Mouse (Mus musculus) layer of hippocampus, postnatal 14 days (tissue): ENCODE data around the gene Opa1. TPM values are rescaled to one million over a fixed set of nuclear protein-coding genes. Genes with fewer than 3 reads are reported as not detected.

ENCODE experiments used
- DNase-seq, 2 experiments: peaks; one replicate each; pipeline ENCODE4 v3.0.0; 2021 to 2022; ENCODE audit warnings: low spot score in 2 of 2, mixed read lengths in 1 of 2
- long read RNA-seq, 2 experiments: library from polyadenylated mRNA; stranded (forward); transcript quantifications; one replicate each; pipeline ENCODE4 v2.0.0; 2021
- total RNA-seq, 2 experiments: library from RNA; stranded (reverse); gene quantifications; 2 replicates each; pipeline ENCODE4 v1.2.3; 2021

The Opa1 gene
- total RNA-seq: 100 to 1,000 TPM; 105 to 109 TPM
- long read RNA-seq, experiment 1, full-length matches to known transcripts: 60 of 96 reads
- long read RNA-seq, experiment 1, partial matches to known transcripts: 6 of 96 reads
- long read RNA-seq, experiment 1, other reads (novel, unspliced or antisense): 30 of 96 reads
- long read RNA-seq, experiment 2, full-length matches to known transcripts: 67 of 99 reads
- long read RNA-seq, experiment 2, partial matches to known transcripts: 3 of 99 reads
- long read RNA-seq, experiment 2, other reads (novel, unspliced or antisense): 29 of 99 reads

DNA sequence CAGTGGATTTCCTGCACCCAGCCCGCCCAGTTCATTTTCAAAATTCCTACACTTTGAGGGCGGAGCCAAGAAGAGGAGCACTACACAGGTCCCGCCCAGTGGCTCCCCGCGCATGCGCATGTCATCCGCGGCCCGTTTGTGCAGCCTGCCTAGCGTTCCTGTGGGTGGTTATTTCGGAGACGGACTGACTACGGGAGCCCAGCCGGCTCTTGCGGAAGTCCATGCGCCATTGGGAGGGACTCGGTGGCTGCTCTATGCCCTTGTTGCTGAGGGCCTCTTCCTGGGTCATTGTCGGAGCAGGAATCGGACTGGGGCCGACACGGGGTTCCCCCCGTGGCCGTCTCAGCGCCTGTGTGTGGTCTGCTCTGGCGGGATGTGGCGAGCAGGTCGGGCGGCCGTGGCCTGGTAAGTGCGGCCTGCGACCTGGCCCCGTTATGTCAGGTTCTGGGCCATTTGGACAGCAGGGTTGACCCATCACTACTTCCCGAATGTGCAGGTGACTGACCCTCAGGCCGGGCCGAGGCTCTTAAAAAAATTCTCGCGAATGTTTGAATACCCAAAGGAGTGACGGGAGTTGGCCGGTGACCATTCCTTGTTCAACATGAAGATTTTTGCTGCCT lies at the start of gene Opa1:
Gene Opa1, plus strand, starts transcription at position 168 of the 620 bp plus-strand sequence.
- peak; percentile 98 to 100 for DNase-seq

DNA sequence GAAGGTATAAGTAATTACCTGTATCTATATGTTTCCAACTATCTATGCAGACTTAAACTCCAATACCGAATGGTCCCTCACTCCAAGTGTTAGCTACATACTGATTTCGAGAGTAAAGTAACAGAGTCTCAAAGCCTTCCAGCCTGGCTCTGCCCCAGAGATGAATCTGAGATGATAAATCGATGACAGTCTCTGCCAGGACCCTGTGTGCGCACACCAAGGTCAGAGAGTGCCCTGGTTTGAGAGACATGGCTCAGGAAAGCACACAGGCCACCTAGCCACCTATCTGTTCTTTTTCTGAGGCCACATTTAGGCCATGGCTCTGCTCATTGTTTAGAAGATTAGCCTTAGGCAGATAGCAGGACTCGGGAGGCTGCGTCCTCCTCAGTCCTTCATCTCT lies 45.5 kb upstream of the Opa1 start:
- DNase-seq: no peak

DNA sequence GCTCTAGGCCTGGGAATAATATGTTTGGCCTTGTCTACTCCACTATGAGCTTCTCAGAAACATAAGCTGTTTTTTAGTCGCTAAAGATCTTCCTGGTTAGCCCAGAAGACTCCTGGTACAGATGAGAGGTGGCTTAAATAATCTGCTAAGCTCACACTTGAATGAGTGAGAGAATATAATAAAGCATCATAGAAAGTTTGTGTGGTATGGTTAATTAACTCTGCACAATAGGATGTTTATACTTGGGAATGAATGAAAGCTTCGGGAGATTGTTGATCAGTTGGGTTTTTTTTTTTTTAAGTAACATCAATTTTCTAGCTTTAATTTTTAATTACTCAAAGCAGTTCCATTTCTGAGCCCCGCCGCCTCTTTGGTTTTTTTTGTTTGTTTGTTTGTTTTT lies 43.3 kb upstream of the Opa1 start:
- DNase-seq: no peak

DNA sequence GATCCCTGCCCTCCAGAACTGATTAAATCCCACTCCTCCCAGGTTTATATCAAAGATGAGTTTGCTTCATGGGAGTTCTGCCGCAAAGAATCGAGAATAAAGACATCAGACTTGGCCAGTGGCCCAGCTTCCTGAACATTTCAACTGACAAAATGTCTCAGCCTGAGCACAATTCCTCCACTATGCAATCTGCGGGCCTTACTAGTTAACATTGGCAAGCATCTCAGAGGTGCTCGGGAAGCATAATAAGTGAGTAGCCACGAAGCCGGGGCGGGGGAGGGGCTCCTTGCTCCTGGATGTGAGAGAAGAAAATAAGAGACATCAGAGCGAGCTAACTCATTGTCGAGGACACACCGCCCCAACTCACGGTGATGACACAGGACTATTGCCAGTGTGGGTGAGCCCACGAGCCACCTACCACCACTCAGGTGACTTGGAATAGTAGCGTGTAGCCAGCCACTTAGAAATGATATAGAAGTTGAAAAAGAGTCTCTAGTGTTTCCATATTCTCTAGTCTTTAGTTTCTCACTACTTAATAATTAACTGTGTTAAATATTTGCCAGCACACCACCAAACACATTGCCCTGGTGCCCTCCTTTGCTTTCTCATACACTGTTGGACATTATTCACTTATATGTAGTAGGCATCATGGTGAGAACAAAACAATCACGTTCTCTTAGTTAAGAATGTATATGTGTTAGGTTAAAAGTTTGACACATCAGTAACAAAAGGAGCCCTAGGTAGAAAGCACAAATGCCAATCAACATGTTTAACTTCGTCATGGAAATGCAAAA lies 42.5 kb upstream of the Opa1 start:
- peak; percentile 35 to 59 for DNase-seq

DNA sequence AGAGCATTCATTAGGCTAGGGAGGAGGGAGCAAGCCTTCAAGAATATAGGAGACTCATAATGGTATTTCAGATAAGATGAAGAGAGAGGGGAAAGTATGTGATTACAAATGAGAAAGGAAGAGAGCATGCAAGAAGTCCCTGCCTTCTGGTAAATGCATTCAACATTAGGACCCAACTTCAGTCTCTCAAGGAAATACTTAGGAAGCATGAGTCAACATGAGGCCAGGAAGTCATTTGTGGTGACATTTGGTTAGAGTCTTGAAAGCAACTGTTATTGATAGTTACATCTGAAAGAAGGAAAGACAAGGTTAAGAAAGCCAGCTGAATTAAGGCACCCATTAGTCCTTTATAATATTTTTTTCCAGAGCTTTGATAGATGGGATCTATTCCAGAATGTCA lies 39.2 kb upstream of the Opa1 start:
- no peak for DNase-seq

DNA sequence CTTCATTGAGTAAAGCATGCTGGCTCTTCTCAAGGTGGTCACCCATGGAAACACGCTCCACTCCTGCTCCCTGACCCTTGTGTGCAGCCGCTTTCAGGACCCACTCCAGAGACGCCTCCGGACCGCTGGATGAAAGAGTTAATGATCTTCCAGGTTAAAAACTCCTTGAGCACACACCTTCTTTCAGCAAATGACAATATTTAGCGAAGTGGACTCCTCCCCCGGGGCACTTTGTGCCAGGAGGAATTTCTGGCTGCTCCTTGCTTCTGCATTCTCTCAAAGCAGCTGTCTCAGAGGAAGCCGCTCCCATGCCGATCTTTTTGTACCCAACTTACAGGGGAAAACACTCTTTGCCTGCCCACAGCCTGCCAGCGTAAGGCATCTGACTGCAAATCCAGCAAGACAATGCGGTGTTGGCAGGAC lies 37.9 kb upstream of the Opa1 start:
- DNase-seq: peak; percentile 28 to 58

DNA sequence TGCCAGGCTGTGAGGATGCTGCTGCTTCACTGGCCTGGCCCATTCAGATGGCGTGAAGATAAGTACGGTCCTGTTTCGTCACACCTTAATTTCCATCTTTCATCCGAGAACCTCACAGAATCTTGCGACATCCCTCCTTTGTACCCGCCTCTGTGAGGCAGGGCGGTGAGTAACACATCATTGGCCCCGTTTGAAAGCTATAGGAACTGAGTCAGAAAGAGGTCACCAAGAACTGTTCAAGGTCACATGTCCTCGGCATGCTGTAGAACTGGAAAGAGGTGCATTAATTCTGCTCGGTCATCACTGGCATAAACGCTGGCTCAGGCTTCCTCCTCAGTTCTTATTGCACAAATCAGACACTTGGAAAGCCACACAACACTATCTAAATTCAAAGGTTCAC lies 34.3 kb upstream of the Opa1 start, which contains the start of gene Atp13a4:
Gene Atp13a4, minus strand, starts transcription at position 36 of the 400 bp plus-strand sequence.
- DNase-seq: no peak

DNA sequence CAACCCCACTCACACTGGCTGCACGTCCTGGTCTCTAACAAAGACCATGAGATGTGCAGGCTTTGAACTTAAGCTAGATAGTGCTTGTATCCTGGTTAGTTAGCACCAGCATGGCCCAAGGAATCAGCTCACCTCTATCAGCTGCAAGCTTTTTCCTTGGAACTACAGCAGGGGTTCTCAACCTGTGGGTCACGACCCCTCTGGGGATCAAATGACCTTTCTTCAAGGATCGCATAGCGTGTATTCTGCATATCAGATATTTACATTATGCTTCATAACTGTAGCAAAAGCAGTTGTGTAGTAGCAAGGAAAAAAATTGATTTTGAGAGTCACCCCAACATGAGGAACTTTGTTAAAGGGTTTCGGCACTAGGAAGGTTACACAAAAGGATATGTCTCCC lies 19.5 kb upstream of the Opa1 start:
- no peak for DNase-seq

DNA sequence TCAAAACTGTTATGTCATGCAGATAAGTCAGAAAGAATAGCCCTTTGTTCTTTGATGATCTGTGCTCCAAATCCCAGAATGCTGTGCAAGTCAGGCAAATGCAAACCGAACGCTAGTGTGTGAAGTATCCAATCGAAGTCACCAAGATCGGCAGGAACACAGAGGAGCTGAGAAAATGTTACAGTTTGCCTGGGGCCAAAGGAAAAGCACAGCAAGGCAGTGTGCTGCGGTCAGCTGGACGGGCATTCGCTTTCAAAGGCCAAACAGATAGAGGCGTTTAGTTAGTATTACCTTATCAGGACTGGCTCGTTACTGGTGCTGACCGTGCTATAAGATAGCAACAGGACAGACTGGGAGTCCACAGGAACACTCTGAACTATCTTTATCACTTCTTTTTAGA lies 18.7 kb upstream of the Opa1 start:
- peak; percentile 9 to 22 for DNase-seq

DNA sequence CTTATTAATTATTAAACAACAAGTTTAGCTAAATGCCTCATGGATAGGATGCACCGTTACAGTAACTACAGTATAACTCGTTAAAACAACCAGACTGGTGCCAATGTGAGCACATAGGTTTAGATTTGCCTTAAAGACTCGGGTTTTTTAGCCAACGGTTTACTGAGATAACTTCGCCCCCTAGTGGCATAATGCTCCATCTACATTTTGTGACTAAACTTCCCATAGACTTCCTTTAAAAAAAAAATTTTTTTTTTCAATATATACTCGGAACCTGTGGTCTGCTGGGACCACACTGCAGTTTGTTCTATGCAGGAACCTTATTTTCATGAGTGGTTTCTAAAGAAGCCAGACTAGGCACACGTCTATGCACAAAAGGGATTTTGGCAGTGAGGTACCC lies 18.3 kb upstream of the Opa1 start:
- DNase-seq: peak; percentile 41 to 76

DNA sequence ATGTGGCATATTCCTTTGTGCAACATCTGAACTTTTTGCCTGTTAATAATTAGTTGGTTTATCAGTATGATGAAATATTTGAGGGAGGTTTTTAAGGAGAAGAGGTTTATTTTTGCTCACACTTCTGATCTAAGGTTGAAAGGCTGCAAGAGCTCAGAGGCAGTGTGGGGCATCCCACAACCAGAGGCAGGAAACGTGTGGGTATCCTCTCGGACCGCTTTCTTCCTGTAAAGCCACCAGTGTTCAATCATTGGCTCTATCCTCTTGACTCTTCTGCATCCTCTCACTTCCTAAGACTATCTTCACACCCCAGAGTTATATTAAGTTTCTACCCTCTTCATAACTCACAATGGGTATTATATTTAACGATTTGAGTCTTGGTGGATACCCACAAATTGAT lies 5.1 kb upstream of the Opa1 start:
- DNase-seq: no peak

DNA sequence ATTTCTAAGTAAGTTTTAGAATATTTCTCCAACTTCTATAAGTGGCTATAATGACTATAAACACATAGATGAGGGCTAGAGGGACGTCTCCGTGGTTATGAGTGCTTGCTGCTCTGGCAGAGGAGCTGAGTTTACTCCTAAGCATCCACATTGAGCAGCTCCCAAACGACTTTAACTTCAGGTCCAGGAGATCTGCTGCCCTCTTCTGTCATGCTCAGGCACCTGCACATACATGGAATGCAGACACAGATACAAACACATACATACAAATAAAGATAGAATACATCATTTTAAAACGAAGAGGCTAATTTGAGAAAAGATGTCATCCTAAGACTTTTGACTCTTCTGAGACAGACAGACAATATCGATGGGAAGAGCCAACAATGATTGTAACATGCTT lies 3.5 kb upstream of the Opa1 start:
- peak in 1 of 2 experiments; percentile 38 for DNase-seq

DNA sequence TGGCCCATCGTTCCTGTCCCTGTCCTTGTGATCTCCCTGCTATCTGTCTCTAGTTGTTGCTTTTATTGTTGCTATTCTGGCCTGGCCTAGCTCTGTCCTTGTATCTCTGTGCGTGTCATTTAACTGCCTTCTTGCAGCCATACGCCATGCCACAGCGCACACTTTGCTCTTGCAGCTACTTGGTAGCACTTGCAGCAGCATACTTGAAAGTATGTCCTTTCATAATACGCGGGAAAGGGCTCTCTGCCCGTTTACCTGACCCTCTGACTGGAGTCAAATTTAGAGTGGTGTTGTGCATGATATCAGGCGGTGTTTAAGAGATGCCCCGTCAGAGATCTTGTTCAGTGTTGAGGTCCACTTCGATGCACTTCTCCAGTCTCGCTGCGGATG lies 648 bp downstream of the Opa1 start:
- DNase-seq: no peak

DNA sequence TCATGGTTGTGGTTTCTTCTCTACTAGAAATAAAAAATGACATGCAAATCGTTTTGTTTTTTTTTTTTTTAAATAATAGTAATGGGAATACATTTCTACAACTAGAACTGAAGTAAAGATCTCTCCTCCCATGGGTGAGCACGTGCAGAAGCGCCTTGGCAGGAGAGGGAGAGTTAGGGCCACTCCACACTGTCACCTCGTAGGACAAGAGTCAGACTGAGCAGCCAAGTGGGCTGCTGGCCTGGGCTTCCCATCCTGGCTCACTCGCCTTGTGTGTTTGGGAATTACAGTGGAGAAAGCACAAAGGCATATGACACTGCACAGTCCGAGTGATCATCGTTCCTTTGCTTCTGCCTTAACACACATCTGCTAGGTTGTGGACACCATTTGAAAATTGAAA lies 13.0 kb downstream of the Opa1 start:
- DNase-seq: no peak

DNA sequence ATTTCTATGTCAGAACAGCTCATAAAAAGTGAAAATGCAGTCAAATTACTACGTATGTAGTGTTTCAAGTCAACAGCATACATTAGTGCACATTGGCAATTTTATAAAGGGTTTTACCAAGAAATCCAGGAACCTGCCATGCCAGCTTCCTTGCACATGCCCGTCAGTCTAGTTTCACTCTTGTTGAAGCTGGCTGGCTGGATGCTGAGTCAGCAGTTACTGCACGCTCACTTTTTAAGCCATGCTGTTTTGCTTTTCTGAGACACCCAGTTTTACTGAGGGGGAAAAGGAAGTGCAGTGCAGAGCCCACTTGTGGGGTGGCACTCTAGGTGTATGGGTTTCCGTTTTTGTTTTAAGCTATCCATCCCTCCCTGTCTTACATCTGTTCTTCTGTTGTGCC lies 18.0 kb downstream of the Opa1 start:
- DNase-seq: no peak

DNA sequence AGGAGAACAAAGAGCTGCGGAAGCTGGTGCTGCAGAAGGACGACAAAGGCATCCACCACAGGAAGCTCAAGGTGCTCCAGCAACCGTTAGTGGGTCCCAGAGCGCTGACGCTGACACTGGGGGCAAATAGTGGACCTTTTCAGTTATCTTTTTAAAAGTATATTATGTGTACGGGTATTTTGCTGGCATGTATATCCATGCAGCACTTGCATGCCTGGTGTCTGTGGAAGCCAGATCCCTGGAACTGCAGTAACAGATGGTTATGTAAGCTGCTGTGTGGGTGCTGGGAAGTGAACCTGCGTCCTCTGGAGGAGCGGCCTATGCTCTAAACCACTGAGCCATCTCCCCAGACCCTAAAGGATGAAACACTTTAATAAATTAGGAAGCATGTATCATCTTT lies 26.4 kb downstream of the Opa1 start:
- DNase-seq: peak; percentile 14 to 26

DNA sequence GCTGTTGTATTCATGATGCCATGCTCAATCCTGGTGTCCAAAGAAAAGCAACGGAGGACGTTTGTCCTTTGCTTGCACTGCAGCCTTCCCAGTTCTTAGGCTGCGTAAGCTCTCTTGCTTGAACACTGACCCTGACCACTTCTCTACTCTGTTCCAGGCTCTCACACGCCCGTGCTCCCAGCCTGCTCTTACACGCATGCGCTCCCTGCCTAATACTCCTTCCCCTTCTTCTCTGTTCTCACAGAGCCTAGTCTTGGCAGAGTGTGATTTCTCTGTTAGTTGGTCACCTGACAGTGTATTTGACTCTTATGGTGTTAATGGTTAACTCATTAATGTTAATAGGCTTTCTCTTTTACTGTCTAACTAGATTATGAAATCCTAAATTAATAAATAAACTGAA lies 28.0 kb downstream of the Opa1 start:
- DNase-seq: no peak

DNA sequence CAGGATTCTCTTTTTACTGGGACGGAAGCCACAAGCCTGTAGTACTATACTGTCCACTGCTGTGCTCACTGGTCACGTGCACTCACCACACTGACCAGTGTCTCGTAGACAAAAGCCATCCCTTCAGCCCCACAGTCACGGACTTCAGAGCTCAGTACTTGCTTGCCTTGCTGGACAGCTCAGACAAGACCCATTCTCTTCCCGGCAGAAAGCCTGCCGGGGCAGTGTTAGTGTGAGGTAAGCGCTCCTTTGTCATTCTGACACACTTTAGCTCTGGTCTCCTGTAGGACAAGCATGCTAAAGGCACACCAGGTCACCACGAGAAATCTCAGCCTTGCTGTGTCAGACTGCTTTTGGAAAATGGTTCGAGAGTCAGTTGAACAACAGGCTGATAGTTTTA lies 35.6 kb downstream of the Opa1 start:
- no peak for DNase-seq

DNA sequence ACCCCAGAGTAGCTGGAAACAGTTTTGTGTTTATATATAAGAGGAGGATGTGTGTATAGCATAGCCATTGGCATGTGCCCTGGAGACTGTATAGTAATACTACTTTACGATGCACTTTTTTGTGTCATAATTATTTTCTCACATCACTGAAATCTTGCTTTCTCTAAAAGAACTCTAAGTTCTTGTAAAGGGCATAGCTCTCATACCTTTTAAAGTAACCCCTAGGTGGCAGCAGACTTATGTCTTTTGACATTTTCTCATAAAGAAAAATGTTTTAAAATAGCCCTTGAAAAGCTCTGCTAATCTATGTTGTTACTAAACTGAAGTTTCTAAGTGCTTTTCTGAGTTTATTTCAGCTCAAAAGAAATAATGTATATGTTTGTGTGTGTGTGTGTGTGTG lies 49.9 kb downstream of the Opa1 start:
- peak in 1 of 2 experiments; percentile 57 for DNase-seq

DNA sequence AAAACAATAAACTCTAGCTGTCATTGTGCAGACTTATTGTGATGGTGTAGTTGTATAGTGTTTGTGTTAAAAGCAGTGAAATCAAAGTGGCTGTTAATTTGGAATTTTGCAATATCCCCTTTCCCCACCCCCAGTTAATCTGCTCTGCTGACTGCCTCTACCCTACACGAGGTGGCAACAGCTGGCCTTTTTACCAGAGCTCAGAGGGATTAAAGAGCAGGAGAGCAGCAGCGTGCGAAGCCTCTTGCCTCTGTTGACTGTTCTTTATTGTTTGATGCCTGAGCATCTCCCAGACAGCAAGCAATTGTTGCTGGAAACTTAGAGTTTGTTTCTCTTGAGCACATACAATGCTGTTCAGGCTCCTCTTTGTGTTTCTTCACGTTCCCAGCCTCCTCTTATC lies 56.6 kb downstream of the Opa1 start:
- DNase-seq: no peak

DNA sequence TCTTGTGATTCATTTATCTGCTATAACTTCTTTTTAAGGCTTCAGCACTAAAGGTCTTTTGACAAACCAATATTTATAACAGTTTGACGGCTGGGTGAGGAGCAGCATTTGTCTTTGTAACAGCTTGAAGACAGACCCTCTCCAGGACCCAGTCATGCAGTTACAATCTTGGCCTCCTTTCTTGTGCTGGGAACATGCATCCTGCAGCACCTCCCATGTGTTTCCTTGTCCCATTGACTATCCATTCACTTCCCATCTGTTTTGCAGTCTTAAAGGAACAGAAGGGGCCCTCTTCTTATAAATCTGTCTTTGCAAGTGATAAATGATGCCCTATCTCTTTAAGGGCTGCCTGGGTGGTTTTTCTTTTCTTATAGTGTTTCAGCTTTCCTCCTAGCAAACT lies 63.2 kb downstream of the Opa1 start:
- no peak for DNase-seq

DNA sequence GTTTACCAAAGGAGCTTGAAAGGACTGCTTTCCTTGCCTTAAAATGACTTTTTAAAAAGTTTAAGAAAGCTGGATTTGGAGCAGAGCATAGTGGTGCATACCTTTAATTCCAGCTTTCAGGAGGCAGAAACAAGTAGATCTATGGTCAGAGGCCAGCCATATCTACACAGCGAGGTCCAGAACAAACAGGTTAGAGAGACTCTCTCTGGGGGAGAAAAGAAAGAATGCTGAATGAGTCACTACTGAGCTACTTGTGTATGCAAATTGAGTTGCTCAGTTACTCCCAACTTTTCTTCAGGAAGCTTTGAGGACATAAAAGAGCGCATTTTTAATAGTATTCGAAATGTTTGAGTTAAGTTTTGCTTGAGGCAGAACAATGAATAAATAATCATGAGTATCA lies 65.7 kb downstream of the Opa1 start:
- no peak for DNase-seq
